Mouse (Mus musculus): ENCODE measurements at regions not wholly inside any gene's neighbourhood (a gene's known extent, or its start where the extent isn't known, plus 50 kb on each side); places are given as distances from the start of the nearest gene placed in this dataset.
"Not testable (repeated sequence)": the region's sequence is repeated elsewhere in the genome, so short reads cannot be mapped to it uniquely, and the experiment has no call there.

GRCm38 (mm10) chr7:64101679-64102078 is 52.0 kb upstream of the Trpm1 start:
- no peak for ATAC-seq (ENCODE audit: insufficient number of reproducible peaks, low FRiP score, low TSS enrichment, low read depth)
- WGBS, result 100% methylated on average over 1 of the region's 1 CpGs
- no peak overlapping the region for H3K9ac ChIP-seq
- no peak overlapping the region for H3K4me2 ChIP-seq (replicated peaks)
- H3K27ac ChIP-seq (replicated peaks), result no peak overlapping the region
- H3K36me3 ChIP-seq, result no peaks in the 10 kb centered on the region
- no peak overlapping the region for H3K4me3 ChIP-seq (replicated peaks)
- no peaks in the 10 kb centered on the region for H3K4me1 ChIP-seq
- H3K27me3 ChIP-seq, result no peaks in the 10 kb centered on the region
- no peaks in the 10 kb centered on the region for H3K9me3 ChIP-seq (replicated peaks)

DNA sequence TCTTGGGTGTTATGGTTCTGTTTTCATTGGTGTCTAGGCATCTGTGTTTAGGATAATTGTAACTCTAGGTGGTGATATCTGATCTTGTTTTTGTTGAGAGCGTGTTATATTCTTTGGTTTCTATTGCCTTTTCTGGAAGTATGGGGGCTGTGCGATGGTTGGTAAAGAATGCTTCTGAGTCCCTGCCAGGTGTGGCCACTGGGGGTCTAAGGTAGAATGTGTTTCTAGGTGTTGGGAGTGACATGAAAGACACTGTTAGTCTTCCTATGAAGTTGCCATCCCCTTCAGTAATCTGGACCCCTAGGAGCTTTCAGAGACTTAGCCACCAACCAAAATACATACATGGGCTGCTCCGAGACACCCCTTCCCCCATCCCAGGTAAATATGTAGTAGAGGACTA is 54.0 kb upstream of the Trpm1 start:
- no peaks in the 10 kb centered on the region for H3K4me1 ChIP-seq
- WGBS, result 87% methylated on average over 3 of the region's 3 CpGs
- no peaks in the 10 kb centered on the region for H3K9me3 ChIP-seq (replicated peaks)
- no peak overlapping the region for H3K4me3 ChIP-seq (replicated peaks)
- no peak for ATAC-seq (ENCODE audit: insufficient number of reproducible peaks, low FRiP score, low TSS enrichment, low read depth)
- H3K4me2 ChIP-seq (replicated peaks), result no peak overlapping the region
- H3K27me3 ChIP-seq, result no peaks in the 10 kb centered on the region
- no peaks in the 10 kb centered on the region for H3K36me3 ChIP-seq
- H3K9ac ChIP-seq, result no peak overlapping the region
- no peak overlapping the region for H3K27ac ChIP-seq (replicated peaks)

- Histone ChIP-seq H3K9me3 (replicated peaks) (no peaks in the 10 kb centered on the region), H3K4me3 (replicated peaks) (no peak overlapping the region)
These were observed 63.6 kb upstream of the Trpm1 start for GRCm38 (mm10) chr7:64090067-64090466.

DNA sequence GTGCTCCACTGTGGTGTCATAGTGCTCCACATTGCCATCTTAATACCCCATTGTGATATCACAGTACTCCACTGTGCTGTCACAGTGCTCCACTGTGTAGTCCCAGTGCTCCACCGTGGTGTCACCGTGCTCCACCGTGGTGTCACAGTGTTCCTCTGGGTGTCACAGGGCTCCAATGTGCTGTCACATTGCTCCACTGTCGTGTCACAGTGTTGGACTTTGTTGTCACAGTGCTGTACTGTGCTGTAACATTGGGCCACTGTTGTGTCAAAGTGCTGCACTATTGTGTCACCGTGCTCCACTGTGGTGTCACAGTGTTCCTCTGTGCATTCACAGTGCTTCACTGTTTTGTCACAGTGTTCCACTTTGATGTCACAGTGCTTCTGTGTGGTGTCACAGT is 64.6 kb upstream of the Trpm1 start:
- WGBS, result 86% methylated on average over 5 of the region's 5 CpGs
- no peak overlapping the region for H3K9ac ChIP-seq

More at GRCm38 (mm10) chr7:64090067-64090466, 63.6 kb upstream of the Trpm1 start:
- Histone ChIP-seq H3K4me1 (no peaks in the 10 kb centered on the region), H3K27me3 (no peaks in the 10 kb centered on the region), H3K36me3 (no peaks in the 10 kb centered on the region), H3K9ac (no peak overlapping the region), H3K27ac (replicated peaks) (no peak overlapping the region), H3K4me2 (replicated peaks) (no peak overlapping the region)
- ATAC-seq (ENCODE audit: insufficient number of reproducible peaks, low FRiP score, low TSS enrichment, low read depth), result no peak
- WGBS, result 75% methylated on average over 1 of the region's 1 CpGs

DNA sequence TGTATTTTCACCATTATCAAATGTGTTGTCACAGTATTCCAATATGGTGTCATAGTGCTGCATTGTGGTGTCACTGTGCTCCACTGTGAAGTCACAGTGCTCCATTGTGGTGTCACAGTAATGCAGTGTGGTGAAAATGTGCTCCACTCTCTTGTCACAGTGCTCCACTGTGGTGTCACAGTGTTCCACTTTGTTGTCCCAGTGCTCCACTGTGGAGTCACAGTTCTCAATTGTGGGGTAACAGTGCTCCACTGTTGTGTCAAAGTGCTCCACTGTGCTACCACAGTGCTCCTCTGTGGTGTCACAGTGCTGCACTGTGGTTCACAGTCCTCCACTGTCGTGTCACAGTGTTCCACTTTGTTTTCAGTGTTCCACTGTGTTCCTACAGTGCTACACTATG is 69.7 kb upstream of the Trpm1 start:
- H3K9ac ChIP-seq; H3K9me3 ChIP-seq (replicated peaks); H3K4me1 ChIP-seq; H3K4me2 ChIP-seq (replicated peaks); H3K27ac ChIP-seq (replicated peaks); H3K27me3 ChIP-seq; ATAC-seq (ENCODE audit: insufficient number of reproducible peaks, low FRiP score, low TSS enrichment, low read depth); H3K4me3 ChIP-seq (replicated peaks); H3K36me3 ChIP-seq: not testable (repeated sequence)
- WGBS, result 62% methylated on average over 1 of the region's 1 CpGs

More for the DNA sequence above, 64.6 kb upstream of the Trpm1 start:
- ATAC-seq (ENCODE audit: insufficient number of reproducible peaks, low FRiP score, low TSS enrichment, low read depth), result no peak
- H3K4me3 ChIP-seq (replicated peaks), result no peak overlapping the region
- H3K36me3 ChIP-seq, result no peaks in the 10 kb centered on the region
- H3K4me1 ChIP-seq, result no peaks in the 10 kb centered on the region
- no peaks in the 10 kb centered on the region for H3K9me3 ChIP-seq (replicated peaks)
- no peak overlapping the region for H3K27ac ChIP-seq (replicated peaks)
- H3K27me3 ChIP-seq, result no peaks in the 10 kb centered on the region
- H3K4me2 ChIP-seq (replicated peaks), result no peak overlapping the region

DNA sequence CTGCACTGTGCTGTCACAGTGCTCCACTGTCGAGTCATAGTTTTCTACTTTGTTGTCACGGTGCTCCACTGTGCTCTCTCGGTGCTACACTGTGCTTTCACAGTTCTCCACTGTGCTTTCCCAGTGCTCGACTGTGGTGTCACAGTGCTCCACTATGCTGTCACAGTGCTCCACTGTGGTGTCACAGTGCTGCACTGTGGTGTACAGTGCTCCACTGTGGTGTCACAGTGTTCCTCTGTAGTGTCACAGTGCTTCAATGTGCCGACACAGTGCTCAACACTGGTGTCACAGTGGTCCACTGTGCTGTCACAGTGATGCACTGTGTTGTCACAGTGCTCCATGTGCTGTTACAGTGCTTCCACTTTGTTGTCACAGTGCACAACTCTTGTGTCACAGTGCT is 71.0 kb upstream of the Trpm1 start:
- no peak overlapping the region for H3K4me3 ChIP-seq (replicated peaks)
- WGBS, result 74% methylated on average over 5 of the region's 5 CpGs
- no peaks in the 10 kb centered on the region for H3K9me3 ChIP-seq (replicated peaks)

DNA sequence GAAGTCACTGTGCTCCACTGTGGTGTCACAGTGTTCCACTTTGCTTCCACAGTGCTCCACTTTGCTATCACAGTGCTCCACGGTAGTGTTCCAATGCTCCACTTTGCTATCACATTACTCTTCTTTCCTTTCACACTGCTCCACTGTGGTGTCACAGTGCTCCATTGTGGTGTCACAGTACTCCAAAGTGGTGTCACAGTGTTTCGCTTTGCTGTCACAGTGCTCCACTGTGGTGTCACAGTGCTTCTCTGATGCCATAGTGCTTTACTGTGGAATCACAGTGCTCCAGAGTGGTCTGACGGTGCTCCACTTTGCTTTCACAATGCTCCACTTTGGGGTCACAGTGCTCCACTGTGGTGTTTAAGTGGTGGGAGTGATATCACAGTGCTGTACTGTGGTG is 71.4 kb upstream of the Trpm1 start:
- Histone ChIP-seq H3K9ac (no peak overlapping the region), H3K36me3 (no peaks in the 10 kb centered on the region), H3K4me3 (replicated peaks) (no peak overlapping the region), H3K27me3 (no peaks in the 10 kb centered on the region), H3K9me3 (replicated peaks) (no peaks in the 10 kb centered on the region), H3K4me1 (no peaks in the 10 kb centered on the region), H3K4me2 (replicated peaks) (no peak overlapping the region), H3K27ac (replicated peaks) (no peak overlapping the region)
- whole genome bisulfite sequencing, result 81% methylated on average over 3 of the region's 3 CpGs
- no peak for ATAC-seq (ENCODE audit: insufficient number of reproducible peaks, low FRiP score, low TSS enrichment, low read depth)

More for the DNA sequence above, 71.0 kb upstream of the Trpm1 start:
- H3K4me1 ChIP-seq, result no peaks in the 10 kb centered on the region
- no peak overlapping the region for H3K4me2 ChIP-seq (replicated peaks)
- H3K36me3 ChIP-seq, result no peaks in the 10 kb centered on the region
- no peak for ATAC-seq (ENCODE audit: insufficient number of reproducible peaks, low FRiP score, low TSS enrichment, low read depth)
- H3K27ac ChIP-seq (replicated peaks), result no peak overlapping the region
- H3K27me3 ChIP-seq, result no peaks in the 10 kb centered on the region
- H3K9ac ChIP-seq, result no peak overlapping the region

GRCm38 (mm10) chr7:64081618-64082017 is 72.0 kb upstream of the Trpm1 start:
- Histone ChIP-seq H3K9ac (no peak overlapping the region), H3K27me3 (no peaks in the 10 kb centered on the region), H3K27ac (replicated peaks) (no peak overlapping the region), H3K4me3 (replicated peaks) (no peak overlapping the region), H3K9me3 (replicated peaks) (no peaks in the 10 kb centered on the region), H3K4me2 (replicated peaks) (no peak overlapping the region), H3K36me3 (no peaks in the 10 kb centered on the region), H3K4me1 (no peaks in the 10 kb centered on the region)
- ATAC-seq (ENCODE audit: insufficient number of reproducible peaks, low FRiP score, low TSS enrichment, low read depth), result no peak
- WGBS, result 62% methylated on average over 2 of the region's 2 CpGs

GRCm38 (mm10) chr7:64081019-64081418 is 72.6 kb upstream of the Trpm1 start:
- Histone ChIP-seq H3K27ac (replicated peaks) (no peak overlapping the region), H3K4me3 (replicated peaks) (no peak overlapping the region), H3K9me3 (replicated peaks) (no peaks in the 10 kb centered on the region), H3K27me3 (no peaks in the 10 kb centered on the region), H3K36me3 (no peaks in the 10 kb centered on the region), H3K4me2 (replicated peaks) (no peak overlapping the region), H3K4me1 (no peaks in the 10 kb centered on the region), H3K9ac (no peak overlapping the region)
- ATAC-seq (ENCODE audit: insufficient number of reproducible peaks, low FRiP score, low TSS enrichment, low read depth), result no peak
- 86% methylated on average over 2 of the region's 2 CpGs for WGBS

DNA sequence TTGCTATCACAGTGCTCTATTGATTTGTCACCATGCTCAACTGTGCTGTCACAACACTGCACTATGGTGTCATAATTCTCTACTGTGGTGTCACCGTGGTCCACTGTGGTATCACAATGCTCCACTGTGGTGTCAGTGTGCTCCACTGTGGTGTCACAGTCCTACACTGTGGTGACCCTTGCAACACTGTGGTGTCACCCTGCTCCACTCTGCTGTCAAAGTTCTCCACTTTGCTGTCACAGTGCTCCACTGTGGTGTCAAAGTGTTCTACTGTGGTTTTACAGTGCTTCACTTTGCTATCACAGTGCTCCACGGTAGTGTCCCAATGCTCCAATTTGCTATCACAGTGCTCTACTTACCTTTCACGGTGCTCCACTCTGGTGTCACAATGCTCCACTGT is 74.3 kb upstream of the Trpm1 start:
- H3K27ac ChIP-seq (replicated peaks), result no peak overlapping the region
- no peaks in the 10 kb centered on the region for H3K36me3 ChIP-seq
- no peaks in the 10 kb centered on the region for H3K4me1 ChIP-seq
- no peak overlapping the region for H3K4me3 ChIP-seq (replicated peaks)
- H3K27me3 ChIP-seq, result no peaks in the 10 kb centered on the region
- WGBS, result 92% methylated on average over 3 of the region's 3 CpGs
- no peak for ATAC-seq (ENCODE audit: insufficient number of reproducible peaks, low FRiP score, low TSS enrichment, low read depth)
- no peaks in the 10 kb centered on the region for H3K9me3 ChIP-seq (replicated peaks)
- H3K4me2 ChIP-seq (replicated peaks), result no peak overlapping the region
- no peak overlapping the region for H3K9ac ChIP-seq

DNA sequence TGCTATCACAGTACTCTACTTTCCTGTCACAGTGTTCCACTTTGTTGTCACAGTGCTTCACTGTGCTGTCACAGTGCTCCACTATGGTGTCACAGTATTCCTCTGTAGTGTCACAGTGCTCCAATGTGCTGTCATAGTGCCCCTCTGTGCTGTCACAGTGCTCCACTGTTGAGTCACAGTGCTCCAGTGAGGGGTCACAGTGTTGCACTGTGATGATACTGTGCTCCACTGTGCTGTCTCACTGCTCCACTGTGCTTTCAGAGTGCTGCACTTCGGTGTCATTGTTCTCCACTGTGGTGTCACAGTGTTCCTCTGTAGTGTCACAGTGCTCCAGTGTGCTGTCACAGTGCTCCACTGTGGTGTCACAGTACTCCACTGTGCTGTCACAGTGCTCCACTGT is 75.0 kb upstream of the Trpm1 start:
- WGBS, result 71% methylated on average over 1 of the region's 1 CpGs
- no peaks in the 10 kb centered on the region for H3K27me3 ChIP-seq
- H3K9ac ChIP-seq, result no peak overlapping the region
- no peaks in the 10 kb centered on the region for H3K36me3 ChIP-seq
- no peak overlapping the region for H3K4me3 ChIP-seq (replicated peaks)
- ATAC-seq (ENCODE audit: insufficient number of reproducible peaks, low FRiP score, low TSS enrichment, low read depth), result no peak
- no peaks in the 10 kb centered on the region for H3K9me3 ChIP-seq (replicated peaks)
- H3K4me2 ChIP-seq (replicated peaks), result no peak overlapping the region
- H3K27ac ChIP-seq (replicated peaks), result no peak overlapping the region
- no peaks in the 10 kb centered on the region for H3K4me1 ChIP-seq

DNA sequence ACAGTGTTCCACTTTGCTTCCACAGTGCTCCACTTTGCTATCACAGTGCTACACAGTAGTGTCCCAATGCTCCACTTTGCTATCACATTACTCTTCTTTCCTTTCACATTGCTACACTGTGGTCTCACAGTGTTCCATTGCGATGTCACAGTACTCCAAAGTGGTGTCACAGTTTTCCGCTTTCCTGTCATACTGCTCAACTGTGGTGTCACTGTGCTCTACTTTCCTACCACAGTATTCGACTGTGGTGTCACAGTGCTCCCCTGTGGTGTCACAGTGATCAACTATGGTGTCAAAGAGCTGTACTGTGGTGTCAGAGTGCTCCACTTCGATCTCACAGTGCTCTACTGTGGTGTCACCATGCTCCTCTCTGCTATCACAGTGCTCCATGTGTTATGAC is 76.1 kb upstream of the Trpm1 start:
- Histone ChIP-seq H3K4me2 (replicated peaks) (no peak overlapping the region), H3K36me3 (no peaks in the 10 kb centered on the region), H3K4me3 (replicated peaks) (no peak overlapping the region), H3K9ac (no peak overlapping the region), H3K4me1 (no peaks in the 10 kb centered on the region), H3K27ac (replicated peaks) (no peak overlapping the region), H3K9me3 (replicated peaks) (no peaks in the 10 kb centered on the region), H3K27me3 (no peaks in the 10 kb centered on the region)
- ATAC-seq (ENCODE audit: insufficient number of reproducible peaks, low FRiP score, low TSS enrichment, low read depth), result no peak
- 71% methylated on average over 4 of the region's 4 CpGs for WGBS
